Mouse (Mus musculus) embryo, embryonic 11.5 days (tissue): ENCODE measurements around the gene Wee2.
A peak's percentile ranks its signal among the peaks of the same experiment; 100 is the strongest.

ENCODE experiments used
- DNase-seq: peaks from one replicate; pipeline ENCODE4 v3.0.0-alpha.2; 2012; ENCODE audit warnings: low read depth, low spot score

Gene Wee2

GRCm38 (mm10) chr6:40438936-40439335 lies at the start of gene Wee2:
TSS of gene Wee2 (plus strand) at chr6:40439088.
- DNase-seq, result no peak

DNA sequence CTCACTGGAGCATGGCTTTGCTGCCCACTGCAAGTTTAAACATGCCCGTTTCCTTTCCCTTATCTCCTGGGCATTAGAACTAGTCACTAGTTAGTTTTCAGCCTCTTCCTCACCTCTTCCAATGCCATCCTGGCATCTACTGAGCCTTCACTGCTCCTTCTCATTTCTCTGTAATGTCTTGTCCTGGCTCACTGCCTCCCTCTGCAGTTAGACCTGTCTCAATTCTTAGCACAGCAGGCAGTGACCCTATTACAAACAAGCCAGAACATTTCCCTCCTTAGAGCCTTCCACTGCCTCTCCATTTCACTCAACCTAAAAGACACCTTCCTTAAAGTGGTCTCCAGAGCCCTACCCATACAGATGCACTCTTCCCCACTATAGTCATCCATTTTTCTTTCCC lies 47.9 kb upstream of the Wee2 start:
- no peak for DNase-seq

- peak; percentile 52 for DNase-seq
Measured at GRCm38 (mm10) chr6:40393213-40393612, 45.7 kb upstream of the Wee2 start.

- DNase-seq, result no peak
Measured at GRCm38 (mm10) chr6:40402031-40402430, 36.9 kb upstream of the Wee2 start.

- DNase-seq, result no peak
Measured at GRCm38 (mm10) chr6:40403640-40404285, 35.1 kb upstream of the Wee2 start.

- DNase-seq, result no peak
Measured at GRCm38 (mm10) chr6:40411085-40411484, 27.8 kb upstream of the Wee2 start.

- DNase-seq, result no peak
Measured at GRCm38 (mm10) chr6:40413046-40413445, 25.8 kb upstream of the Wee2 start.

GRCm38 (mm10) chr6:40413565-40413964 lies 25.3 kb upstream of the Wee2 start:
- no peak for DNase-seq

- no peak for DNase-seq
Measured at GRCm38 (mm10) chr6:40415799-40416198, 23.1 kb upstream of the Wee2 start.

DNA sequence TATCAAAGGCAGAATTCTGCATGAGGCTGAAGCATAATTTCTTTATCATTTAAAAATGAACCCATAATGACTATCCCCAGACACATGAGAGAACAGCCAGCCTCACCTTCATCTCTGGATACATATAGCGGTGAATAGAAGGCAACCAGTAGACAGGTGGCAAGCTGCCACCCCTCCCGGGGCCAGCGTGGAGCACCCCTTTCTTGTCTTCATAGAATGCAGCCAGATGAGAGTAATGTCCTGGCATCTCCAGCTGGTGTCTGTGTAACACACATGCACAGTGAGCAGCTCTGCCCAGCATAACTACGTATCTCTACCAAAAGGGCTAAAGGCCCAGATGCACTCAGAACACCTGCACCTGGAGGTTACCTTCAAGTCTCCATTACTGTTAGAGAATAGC lies 20.5 kb upstream of the Wee2 start:
- DNase-seq, result no peak

GRCm38 (mm10) chr6:40421099-40421498 lies 17.8 kb upstream of the Wee2 start:
- DNase-seq, result no peak

- DNase-seq, result no peak
Measured at GRCm38 (mm10) chr6:40423013-40423412, 15.9 kb upstream of the Wee2 start.

- peak; percentile 17 for DNase-seq
Measured at GRCm38 (mm10) chr6:40423774-40424173, 15.1 kb upstream of the Wee2 start.

DNA sequence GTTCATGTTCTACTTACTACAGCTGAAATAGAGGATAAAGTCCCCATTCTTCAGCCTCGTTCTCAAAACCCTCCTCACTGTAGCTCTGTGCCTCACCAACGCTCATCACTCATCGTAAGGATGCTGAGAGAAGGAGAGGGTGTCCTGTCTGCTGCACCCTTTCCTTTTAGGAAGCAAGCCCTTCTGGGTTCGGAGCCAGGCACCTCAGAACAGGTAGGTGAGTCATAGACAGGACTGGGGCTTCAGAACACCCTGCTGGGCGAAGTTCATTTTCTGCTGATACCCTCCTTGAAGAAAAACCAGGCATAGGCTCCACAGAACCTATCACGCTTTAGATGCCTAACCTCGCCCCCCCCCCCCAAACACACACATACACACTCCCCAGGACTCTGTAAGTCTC lies 11.4 kb upstream of the Wee2 start:
- DNase-seq, result no peak

DNA sequence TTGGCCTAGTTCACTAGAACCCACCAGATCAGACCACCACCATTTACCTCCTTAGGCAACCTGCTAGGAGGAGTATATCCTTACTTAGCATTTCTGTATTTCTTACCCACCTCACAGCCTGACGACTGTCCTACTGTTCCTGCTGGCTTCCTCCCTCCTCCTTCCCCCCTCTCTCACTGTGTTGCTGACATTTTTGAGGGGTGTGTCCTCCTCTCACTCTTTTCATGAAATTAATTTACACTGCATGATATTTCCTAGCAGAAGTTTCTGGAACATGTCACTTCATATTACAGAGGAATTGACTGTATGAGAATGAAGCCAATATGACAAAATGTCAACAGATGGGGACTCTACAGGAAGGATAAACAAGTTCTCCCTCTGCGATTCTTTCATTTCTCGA lies 10.2 kb upstream of the Wee2 start:
- no peak for DNase-seq

DNA sequence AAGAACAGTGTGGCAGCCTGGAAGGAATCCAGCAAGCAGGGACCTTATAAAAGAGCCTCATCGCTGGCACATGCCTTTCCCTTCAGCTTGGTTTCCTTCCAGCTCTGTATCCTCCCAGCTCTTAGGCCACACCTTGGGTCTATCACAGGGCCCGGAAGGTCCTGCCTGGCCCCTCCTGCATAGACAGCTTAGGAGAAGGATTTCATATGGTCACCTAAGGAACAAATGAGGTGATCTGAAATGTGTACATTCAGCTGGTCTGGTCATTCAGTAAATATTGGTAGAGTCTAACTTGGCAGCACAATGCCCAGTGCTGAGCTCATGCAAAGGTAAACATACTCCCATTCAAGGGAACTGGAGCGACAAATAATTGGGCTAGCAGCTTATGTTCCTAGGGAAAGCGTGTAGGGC lies 9.4 kb upstream of the Wee2 start:
- DNase-seq, result no peak

DNA sequence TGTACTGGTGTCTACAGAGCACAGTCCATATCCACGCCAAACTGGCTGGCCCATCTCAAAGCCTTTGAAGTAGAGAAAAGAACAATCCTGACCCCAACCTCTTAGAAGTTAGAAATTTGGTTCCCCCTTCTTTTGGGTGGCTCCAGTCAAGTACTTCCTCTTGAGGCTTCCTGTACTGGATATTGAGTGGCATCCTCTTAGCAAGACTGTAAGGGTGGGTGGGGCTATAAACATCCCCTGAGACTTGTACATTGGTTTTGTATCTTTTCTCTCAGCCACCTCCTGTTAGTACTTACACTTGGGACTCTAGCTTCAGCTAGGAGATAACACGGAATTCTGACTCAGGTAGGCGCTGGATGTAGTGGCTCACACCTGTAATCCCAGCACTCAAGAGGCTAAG lies 8.6 kb upstream of the Wee2 start:
- DNase-seq, result no peak

- DNase-seq, result no peak
Measured at GRCm38 (mm10) chr6:40430878-40431277, 8.0 kb upstream of the Wee2 start.

DNA sequence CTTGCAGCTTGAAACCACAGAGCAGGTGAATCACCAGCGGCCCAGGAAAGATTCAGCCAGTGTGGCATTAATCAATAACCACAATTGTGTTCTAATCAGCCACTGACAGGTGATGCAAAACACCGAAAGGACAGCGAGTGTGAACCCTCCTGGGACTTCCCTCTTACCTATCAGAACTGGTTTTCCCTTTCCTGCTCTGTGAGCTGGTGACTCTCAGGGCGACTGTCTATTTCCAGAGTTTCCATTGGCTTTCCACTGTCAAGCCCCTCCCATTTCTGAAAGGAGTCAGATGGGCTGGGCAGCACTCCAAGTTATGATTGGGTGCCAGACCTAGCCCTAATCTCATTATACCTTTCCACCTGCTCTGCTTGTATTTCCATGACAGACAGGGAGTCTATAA lies 7.5 kb upstream of the Wee2 start:
- no peak for DNase-seq

DNA sequence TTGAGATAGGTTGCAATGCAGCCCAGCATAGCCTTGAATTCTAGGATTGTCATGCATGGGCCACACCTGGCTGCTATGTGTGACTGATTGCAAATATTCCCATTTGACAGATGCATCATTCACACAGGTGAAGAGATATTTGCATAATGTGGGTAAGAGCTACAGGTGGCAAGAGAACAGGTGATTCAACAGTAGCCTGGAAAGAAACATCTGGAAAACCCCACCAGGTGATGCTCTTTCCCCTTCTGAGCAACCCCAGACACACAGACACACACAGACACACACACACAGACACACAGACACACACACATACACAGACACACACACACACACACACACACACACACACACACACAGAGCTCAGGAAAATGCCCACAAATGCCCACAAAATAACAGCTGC lies 7.1 kb upstream of the Wee2 start:
- no peak for DNase-seq

DNA sequence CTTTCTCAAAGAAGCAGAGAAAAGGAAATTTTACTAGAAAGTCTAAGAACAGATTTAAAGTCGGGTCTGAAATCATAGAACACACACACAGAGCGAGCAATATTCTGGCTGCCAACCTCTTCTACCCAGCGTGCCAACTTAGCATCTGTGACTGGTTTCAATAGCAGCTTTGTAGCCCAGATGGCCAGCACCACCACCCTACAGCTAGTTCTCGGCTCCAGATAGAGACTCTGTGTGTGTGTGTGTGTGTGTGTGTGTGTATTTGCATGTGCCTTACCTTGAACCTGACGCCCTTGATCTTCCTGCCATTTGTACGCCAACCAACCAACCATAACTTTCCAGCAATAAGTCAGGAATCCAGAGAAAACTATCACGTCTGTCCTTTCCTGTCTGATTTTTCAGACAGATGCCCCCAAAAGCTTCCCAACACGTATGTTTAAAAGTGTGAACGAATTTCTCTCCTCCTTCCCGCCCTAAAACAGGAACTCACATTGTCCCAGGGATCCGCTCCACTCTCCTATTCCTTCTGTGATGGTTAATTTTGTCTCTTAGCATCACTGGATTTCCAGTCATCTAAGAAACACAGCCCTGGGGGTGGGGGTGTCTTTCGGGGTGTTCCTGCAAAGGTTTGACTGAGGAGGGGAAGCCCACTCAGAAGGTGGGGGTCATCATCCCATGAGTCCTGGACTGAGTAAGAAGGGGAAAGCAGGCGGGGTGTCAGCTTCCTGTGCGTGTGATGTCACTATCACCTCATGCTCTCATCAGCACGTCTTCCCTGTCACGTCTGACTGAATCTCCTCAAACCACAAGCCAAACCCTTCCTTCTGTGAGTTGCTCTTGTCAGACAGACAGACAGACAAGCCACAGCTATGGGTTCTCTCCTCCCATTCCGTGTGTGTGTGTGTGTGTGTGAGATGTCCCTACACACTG lies 6.3 kb upstream of the Wee2 start:
- no peak for DNase-seq

DNA sequence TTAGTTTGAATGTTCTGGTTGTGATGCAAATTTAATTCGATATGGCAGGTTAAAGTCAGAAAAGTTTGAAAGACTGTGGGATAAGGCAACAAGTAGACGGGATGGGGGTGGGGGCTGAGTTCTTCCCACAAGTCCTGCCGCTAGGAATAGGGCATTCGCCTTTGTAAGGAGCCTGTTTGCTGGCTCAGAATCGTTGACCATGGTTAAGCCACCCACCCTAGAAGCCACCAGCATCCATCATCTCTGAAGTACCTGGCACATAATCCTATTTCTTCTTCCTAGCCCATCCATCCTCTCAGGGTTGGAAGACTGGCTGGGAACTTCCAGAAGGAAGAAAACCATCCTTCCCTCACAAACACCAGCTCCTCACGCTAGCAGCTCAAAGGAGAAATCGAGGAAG lies 4.2 kb upstream of the Wee2 start:
- no peak for DNase-seq
